Mouse (Mus musculus) hindbrain, embryonic 15.5 days (tissue): ENCODE results near the gene Gm17482. TPM values are rescaled to one million over a fixed set of nuclear protein-coding genes. Genes with fewer than 3 reads are reported as not detected.
A peak's percentile ranks its signal among the peaks of the same experiment; 100 is the strongest.
"Not testable (repeated sequence)": the region's sequence is repeated elsewhere in the genome, so short reads cannot be mapped to it uniquely, and the experiment has no call there.

Experiments
- ATAC-seq: fragments of 200-750 bp; cut with Nextera tagmentation; 2 replicates; pipeline ENCODE4 v1.8.0; 2017; ENCODE audit warnings: low read depth, moderate number of reproducible peaks, moderate TSS enrichment; ENCODE audit not compliant: low FRiP score
- H3K27ac ChIP-seq: fragments of 300-500 bp; sonication (generic); replicated peaks from 2 replicates; pipeline ENCODE4 v1.5.1; 2015; ENCODE audit warnings: mild to moderate bottlenecking, inconsistent platforms
- H3K27me3 ChIP-seq: fragments of 300-500 bp; sonication (generic); 2 replicates; pipeline ENCODE4 v1.6.1; 2015; ENCODE audit warnings: control low read depth, inconsistent platforms
- H3K36me3 ChIP-seq: fragments of 300-500 bp; sonication (generic); 2 replicates; pipeline ENCODE4 v1.6.1; 2015; ENCODE audit warnings: control low read depth, inconsistent platforms
- H3K4me1 ChIP-seq: fragments of 300-500 bp; sonication (generic); replicated peaks from 2 replicates; pipeline ENCODE4 v1.6.1; 2015; ENCODE audit warnings: control low read depth, inconsistent platforms
- H3K4me2 ChIP-seq: fragments of 300-500 bp; sonication (generic); 2 replicates; pipeline ENCODE4 v1.6.1; 2015; ENCODE audit warnings: moderate library complexity, mild to moderate bottlenecking, inconsistent platforms
- H3K4me3 ChIP-seq: fragments of 300-500 bp; sonication (generic); 2 replicates; pipeline ENCODE4 v1.5.1; 2015; ENCODE audit warnings: mild to moderate bottlenecking, inconsistent platforms
- H3K9ac ChIP-seq: fragments of 300-500 bp; sonication (generic); 2 replicates; pipeline ENCODE4 v1.6.1; 2015; ENCODE audit warnings: inconsistent platforms
- H3K9me3 ChIP-seq: fragments of 300-500 bp; sonication (generic); 2 replicates; pipeline ENCODE4 v1.6.1; 2016; ENCODE audit warnings: control low read depth, inconsistent platforms
- WGBS: fragments of 180-500 bp; shearing (Covaris S2); methylation state at CpG from one replicate; pipeline ENCODE4 v1.1.7; 2015; 5-methylcytosine and 5-hydroxymethylcytosine counted together
- polyA plus RNA-seq: library from polyadenylated mRNA; unstranded; fragments of >200 nt; fragmentation: Nextera tagmentation; extraction: Ambion mirVana; gene quantifications from 2 replicates; pipeline ENCODE4 v1.2.1, GENCODE M21; 2015

Gene Gm17482
- polyA plus RNA-seq, 1 experiment from 2014 or later: not detected

- H3K4me3 ChIP-seq: no peak overlapping the region
- 74% methylated on average over 3 of the region's 3 CpGs for WGBS
These were observed 3.4 kb downstream of the Gm17482 start for GRCm38 (mm10) chr6:115230557-115230956.

DNA sequence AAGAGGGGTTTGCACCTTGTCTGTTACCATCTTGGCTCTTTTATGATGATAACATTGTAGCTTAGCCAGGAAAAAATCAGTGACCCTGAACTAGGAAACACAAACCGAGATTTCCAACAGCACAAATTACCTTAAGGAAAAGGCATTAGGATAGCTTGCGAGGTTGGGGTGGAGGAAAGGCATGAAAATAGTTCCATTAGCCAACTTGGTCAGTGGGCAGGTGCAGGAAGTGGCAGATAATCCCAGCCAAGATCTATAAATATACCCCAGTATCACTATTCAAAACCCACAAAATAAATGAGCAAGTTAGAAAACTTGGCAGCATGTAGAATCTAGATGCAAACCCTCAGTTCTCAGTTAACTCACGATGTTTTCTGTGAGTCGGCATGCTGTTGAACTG lies 4.7 kb downstream of the Gm17482 start:
- Histone ChIP-seq H3K36me3 (peaks cover 4% of the 10 kb centered on the region; the same call in 1 of the 2 replicates), H3K4me1 (0 out of 2 replicates have a peak, but pooled peaks cover 3% of the 10 kb centered on the region), H3K4me3 (no peak overlapping the region), H3K27me3 (no peaks in the 10 kb centered on the region), H3K27ac (no peak overlapping the region), H3K9ac (no peak overlapping the region), H3K4me2 (no peak overlapping the region), H3K9me3 (no peaks in the 10 kb centered on the region)
- 81% methylated on average over 4 of the region's 4 CpGs for WGBS
- no peak for ATAC-seq

More at GRCm38 (mm10) chr6:115230557-115230956, 3.4 kb downstream of the Gm17482 start:
- H3K9me3 ChIP-seq: no peaks in the 10 kb centered on the region
- H3K9ac ChIP-seq: no peak overlapping the region
- no peak for ATAC-seq
- H3K36me3 ChIP-seq: no peaks in the 10 kb centered on the region
- no peaks in the 10 kb centered on the region for H3K27me3 ChIP-seq
- H3K27ac ChIP-seq: no peak overlapping the region
- 0 out of 2 replicates have a peak, but pooled peaks cover 3% of the 10 kb centered on the region for H3K4me1 ChIP-seq
- no peak overlapping the region for H3K4me2 ChIP-seq

GRCm38 (mm10) chr6:115232562-115232961 lies 5.4 kb downstream of the Gm17482 start:
- no peak for ATAC-seq

GRCm38 (mm10) chr6:115238031-115239027 lies 11.2 kb downstream of the Gm17482 start:
- Histone ChIP-seq H3K4me1 (no peaks in the 10 kb centered on the region), H3K27ac (no peak overlapping the region), H3K27me3 (no peaks in the 10 kb centered on the region), H3K4me2 (no peak overlapping the region), H3K36me3 (peaks cover 27% of the 10 kb centered on the region; the same call in 1 of the 2 replicates), H3K9me3 (no peaks in the 10 kb centered on the region), H3K4me3 (no peak overlapping the region), H3K9ac (no peak overlapping the region)
- WGBS: 82% methylated on average over 9 of the region's 9 CpGs
- ATAC-seq: no peak

More at GRCm38 (mm10) chr6:115232562-115232961, 5.4 kb downstream of the Gm17482 start:
- H3K4me3 ChIP-seq: no peak overlapping the region
- H3K27me3 ChIP-seq: no peaks in the 10 kb centered on the region
- no peaks in the 10 kb centered on the region for H3K9me3 ChIP-seq
- H3K9ac ChIP-seq: no peak overlapping the region
- H3K4me1 ChIP-seq: 0 out of 2 replicates have a peak, but pooled peaks cover 3% of the 10 kb centered on the region
- H3K36me3 ChIP-seq: peaks cover 7% of the 10 kb centered on the region; the same call in 1 of the 2 replicates
- H3K27ac ChIP-seq: no peak overlapping the region
- no peak overlapping the region for H3K4me2 ChIP-seq
- WGBS: 89% methylated on average over 1 of the region's 1 CpGs

GRCm38 (mm10) chr6:115239335-115239734 lies 12.2 kb downstream of the Gm17482 start:
- Histone ChIP-seq H3K36me3 (peaks cover 27% of the 10 kb centered on the region; the same call in 1 of the 2 replicates), H3K9ac (no peak overlapping the region), H3K27ac (no peak overlapping the region), H3K27me3 (no peaks in the 10 kb centered on the region), H3K4me1 (no peaks in the 10 kb centered on the region), H3K4me2 (no peak overlapping the region), H3K4me3 (no peak overlapping the region), H3K9me3 (no peaks in the 10 kb centered on the region)
- 78% methylated on average over 7 of the region's 7 CpGs for WGBS
- no peak for ATAC-seq

- not testable (repeated sequence) for H3K27ac ChIP-seq, H3K4me3 ChIP-seq, H3K9ac ChIP-seq, H3K4me2 ChIP-seq, H3K4me1 ChIP-seq, ATAC-seq, H3K9me3 ChIP-seq, H3K27me3 ChIP-seq
- WGBS: 45% methylated on average over 2 of the region's 2 CpGs
- H3K36me3 ChIP-seq: peaks cover 27% of the 10 kb centered on the region; the same call in 1 of the 2 replicates
These were observed 13.3 kb downstream of the Gm17482 start for GRCm38 (mm10) chr6:115240431-115240830.

GRCm38 (mm10) chr6:115241131-115241699 lies 14.1 kb downstream of the Gm17482 start:
- no peaks in the 10 kb centered on the region for H3K27me3 ChIP-seq
- no peaks in the 10 kb centered on the region for H3K4me1 ChIP-seq
- H3K4me3 ChIP-seq: no peak overlapping the region
- WGBS: 62% methylated on average over 3 of the region's 3 CpGs
- H3K4me2 ChIP-seq: no peak overlapping the region
- no peak overlapping the region for H3K27ac ChIP-seq
- ATAC-seq: peak; percentile 42; the same call in 1 of the 2 replicates
- peaks cover 31% of the 10 kb centered on the region; the same call in 1 of the 2 replicates for H3K36me3 ChIP-seq
- no peak overlapping the region for H3K9ac ChIP-seq
- no peaks in the 10 kb centered on the region for H3K9me3 ChIP-seq

GRCm38 (mm10) chr6:115241939-115242338 lies 14.8 kb downstream of the Gm17482 start:
- Histone ChIP-seq H3K36me3 (peaks cover 26% of the 10 kb centered on the region; the same call in 1 of the 2 replicates), H3K27ac (no peak overlapping the region), H3K27me3 (no peaks in the 10 kb centered on the region), H3K4me1 (no peaks in the 10 kb centered on the region), H3K4me2 (no peak overlapping the region), H3K4me3 (no peak overlapping the region), H3K9me3 (no peaks in the 10 kb centered on the region), H3K9ac (no peak overlapping the region)
- 78% methylated on average over 3 of the region's 3 CpGs for WGBS
- ATAC-seq: no peak

- 80% methylated on average over 2 of the region's 2 CpGs for WGBS
- no peak for ATAC-seq
- H3K27me3 ChIP-seq: no peaks in the 10 kb centered on the region
- no peak overlapping the region for H3K27ac ChIP-seq
- no peaks in the 10 kb centered on the region for H3K9me3 ChIP-seq
- H3K4me3 ChIP-seq: no peak overlapping the region
- no peak overlapping the region for H3K4me2 ChIP-seq
- H3K9ac ChIP-seq: no peak overlapping the region
- peaks cover 15% of the 10 kb centered on the region; the same call in 1 of the 2 replicates for H3K36me3 ChIP-seq
- H3K4me1 ChIP-seq: no peaks in the 10 kb centered on the region
These were observed 17.1 kb downstream of the Gm17482 start for GRCm38 (mm10) chr6:115244222-115244621.

DNA sequence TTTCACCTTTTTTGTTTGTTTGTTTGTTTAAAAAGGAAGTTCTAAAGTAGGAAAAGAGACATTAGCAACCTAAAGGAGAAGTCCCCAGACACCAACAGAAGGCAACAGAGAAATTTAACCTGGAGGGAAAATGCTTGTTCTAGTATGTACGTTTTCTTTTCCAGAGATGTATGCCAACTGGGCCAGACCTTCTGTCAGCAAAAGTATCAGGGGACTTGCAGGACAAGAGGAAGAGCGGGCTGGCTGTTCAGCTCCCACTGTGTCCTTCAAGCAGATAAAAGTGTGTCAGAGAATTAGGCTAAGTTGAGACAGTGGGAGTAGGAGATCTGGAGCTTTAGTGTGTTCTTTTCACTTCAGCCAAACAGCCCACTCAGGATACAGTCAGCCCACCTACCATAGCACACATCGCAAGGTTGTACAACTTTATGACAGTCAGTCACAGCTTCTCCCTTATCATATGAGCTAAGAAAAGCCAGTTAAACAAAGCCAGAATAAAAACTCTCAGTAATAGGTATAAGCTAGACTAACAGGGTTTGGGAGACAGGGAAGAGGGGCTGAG lies 18.4 kb downstream of the Gm17482 start:
- no peak for ATAC-seq
- Histone ChIP-seq H3K4me3 (no peak overlapping the region), H3K9me3 (no peaks in the 10 kb centered on the region), H3K4me2 (no peak overlapping the region), H3K4me1 (no peaks in the 10 kb centered on the region), H3K9ac (no peak overlapping the region), H3K27me3 (no peaks in the 10 kb centered on the region), H3K36me3 (peaks cover 10% of the 10 kb centered on the region; the same call in 1 of the 2 replicates), H3K27ac (no peak overlapping the region)
- WGBS: 87% methylated on average over 3 of the region's 3 CpGs

DNA sequence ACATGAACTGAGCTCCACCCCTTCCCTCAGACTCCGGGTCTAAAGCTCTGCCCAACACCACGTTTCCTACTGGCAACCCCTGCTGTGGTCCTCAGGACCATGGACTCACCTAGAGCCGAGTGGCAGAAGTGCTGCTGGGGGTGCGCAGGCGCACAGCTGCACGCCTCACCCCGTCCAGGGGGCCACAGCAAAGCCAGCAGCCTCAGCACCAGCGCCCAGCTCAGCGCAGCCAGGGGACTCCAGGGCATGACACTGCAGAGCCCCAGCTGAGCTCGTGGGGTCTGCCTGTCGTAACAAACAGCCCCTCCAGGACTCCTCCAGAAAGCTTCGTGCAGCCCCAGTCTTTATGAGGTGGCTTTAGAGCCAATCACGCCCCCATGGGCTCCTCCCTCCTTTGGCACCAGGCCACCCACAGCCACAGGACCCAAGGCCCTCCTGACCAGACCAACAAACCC lies 24.4 kb downstream of the Gm17482 start:
- WGBS: 3% methylated on average over 13 of the region's 13 CpGs
- peaks cover 11% of the 10 kb centered on the region; the same call in 1 of the 2 replicates for H3K36me3 ChIP-seq
- no peaks in the 10 kb centered on the region for H3K27me3 ChIP-seq
- H3K4me3 ChIP-seq: peak overlapping the region; percentile 10
- H3K9ac ChIP-seq: no peak overlapping the region; the same call in 1 of the 2 replicates
- H3K4me1 ChIP-seq: peaks cover 6% of the 10 kb centered on the region
- H3K27ac ChIP-seq: peak overlapping the region; percentile 66
- ATAC-seq: peak; percentile 86
- peak overlapping the region; percentile 44 for H3K4me2 ChIP-seq
- H3K9me3 ChIP-seq: no peaks in the 10 kb centered on the region
